Mouse (Mus musculus) hindbrain, embryonic 11.5 days (tissue): ENCODE data around the gene Pum2. TPM values are rescaled to one million over a fixed set of nuclear protein-coding genes. Genes with fewer than 3 reads are reported as not detected.

Experiments
- ATAC-seq: fragments of 200-750 bp; cut with Nextera tagmentation; 2 replicates; pipeline ENCODE4 v1.8.0; 2017; ENCODE audit warnings: mild to moderate bottlenecking, moderate TSS enrichment, moderate library complexity; ENCODE audit not compliant: low FRiP score
- DNase-seq: peaks from one replicate; pipeline ENCODE4 v3.0.0-alpha.2; 2015; ENCODE audit warnings: low spot score
- H3K27ac ChIP-seq: fragments of 300-500 bp; sonication (generic); 2 replicates; pipeline ENCODE4 v1.5.1; 2014; ENCODE audit warnings: mild to moderate bottlenecking, low read depth, low read length
- H3K27me3 ChIP-seq: fragments of 300-500 bp; sonication (generic); 2 replicates; pipeline ENCODE4 v1.6.1; 2014; ENCODE audit warnings: mild to moderate bottlenecking, low read length, moderate library complexity, mixed read lengths; ENCODE audit not compliant: control insufficient read depth, insufficient read depth
- H3K36me3 ChIP-seq: fragments of 300-500 bp; sonication (generic); 2 replicates; pipeline ENCODE4 v1.6.1; 2014; ENCODE audit warnings: mild to moderate bottlenecking, low read length, moderate library complexity, mixed read lengths; ENCODE audit not compliant: control insufficient read depth, insufficient read depth
- H3K4me1 ChIP-seq: fragments of 300-500 bp; sonication (generic); replicated peaks from 2 replicates; pipeline ENCODE4 v1.6.1; 2014; ENCODE audit warnings: low read length, mixed read lengths; ENCODE audit not compliant: control insufficient read depth, insufficient read depth
- H3K4me2 ChIP-seq: fragments of 300-500 bp; sonication (generic); replicated peaks from 2 replicates; pipeline ENCODE4 v1.6.1; 2014; ENCODE audit warnings: mild to moderate bottlenecking, low read depth, low read length
- H3K4me3 ChIP-seq: fragments of 300-500 bp; sonication (generic); 2 replicates; pipeline ENCODE4 v1.5.1; 2014; ENCODE audit warnings: low read depth, low read length
- H3K9ac ChIP-seq: fragments of 300-500 bp; sonication (generic); 2 replicates; pipeline ENCODE4 v1.6.1; 2014; ENCODE audit warnings: low read depth, low read length
- H3K9me3 ChIP-seq: fragments of 300-500 bp; sonication (generic); 2 replicates; pipeline ENCODE4 v1.6.1; 2016; ENCODE audit warnings: low read length; ENCODE audit not compliant: control insufficient read depth
- WGBS: fragments of 180-500 bp; shearing (Covaris S2); extraction: QIAGEN DNeasy Blood & Tissue Kit; methylation state at CpG from one replicate; pipeline ENCODE4 v1.1.7; 2014; 5-methylcytosine and 5-hydroxymethylcytosine counted together
- polyA plus RNA-seq: library from polyadenylated mRNA; unstranded; fragments of >200 nt; fragmentation: Nextera tagmentation; extraction: Ambion mirVana; gene quantifications from 2 replicates; pipeline ENCODE4 v1.2.1, GENCODE M21; 2014

Pum2 gene
- polyA plus RNA-seq, 1 experiment from 2014 or later, result 68.2 TPM

DNA sequence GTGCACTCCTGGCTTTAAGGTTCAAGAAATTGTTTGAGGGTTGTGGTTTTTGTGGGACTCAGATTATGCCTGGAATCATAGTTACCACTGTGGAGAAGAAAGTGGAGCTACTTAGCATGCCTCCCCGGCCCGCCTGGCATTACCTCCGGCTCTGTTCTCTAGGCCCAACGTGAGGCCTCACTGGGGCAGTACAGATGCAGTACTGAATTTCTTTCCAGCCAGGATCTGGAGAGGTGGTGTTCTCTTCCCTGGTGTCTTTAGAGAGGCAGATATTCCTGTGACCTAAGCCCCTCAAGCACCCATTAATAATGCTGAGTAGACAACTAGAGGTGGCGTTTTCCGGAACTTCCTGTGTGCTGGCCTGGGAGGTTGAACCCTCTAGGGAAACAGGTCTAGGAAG, 99.4 kb downstream of the Pum2 start:
- 31% methylated on average over 6 of the region's 6 CpGs for WGBS

DNA sequence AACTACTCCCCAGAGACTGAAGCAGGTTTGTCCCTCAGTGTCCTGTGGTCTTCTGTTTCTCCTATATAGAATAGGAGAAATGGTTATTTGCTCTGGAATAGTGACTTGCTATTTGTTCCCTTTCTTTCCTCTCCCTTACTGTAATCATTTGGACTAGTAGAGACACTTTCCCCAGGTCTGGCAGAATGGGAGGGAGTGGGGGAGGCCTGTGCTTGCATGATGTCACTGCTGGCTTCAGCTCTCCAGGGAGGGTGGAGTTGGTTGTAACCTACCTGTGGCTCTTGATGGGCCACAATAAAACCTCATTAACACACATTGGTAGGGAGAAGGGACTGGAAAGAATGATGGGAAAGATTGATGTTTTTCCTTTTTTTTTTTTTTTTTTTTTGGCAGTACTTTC, 100.2 kb downstream of the Pum2 start:
- no peaks in the 10 kb centered on the region for H3K36me3 ChIP-seq
- H3K4me3 ChIP-seq, result no peak overlapping the region
- H3K27me3 ChIP-seq, result no peaks in the 10 kb centered on the region
- H3K27ac ChIP-seq, result no peak overlapping the region
- ATAC-seq (no peak), DNase-seq (no peak)
- H3K4me2 ChIP-seq, result no peak overlapping the region; the same call in 1 of the 2 replicates
- H3K9ac ChIP-seq, result no peak overlapping the region
- no peaks in the 10 kb centered on the region for H3K9me3 ChIP-seq
- 0 out of 2 replicates have a peak, but pooled peaks cover 3% of the 10 kb centered on the region for H3K4me1 ChIP-seq

More for the DNA sequence above, 99.4 kb downstream of the Pum2 start:
- peak overlapping the region; percentile 85 for H3K4me3 ChIP-seq
- H3K9me3 ChIP-seq, result no peaks in the 10 kb centered on the region
- H3K9ac ChIP-seq, result peak overlapping the region; percentile 92
- ATAC-seq (no peak), DNase-seq (no peak)
- no peaks in the 10 kb centered on the region for H3K36me3 ChIP-seq
- 0 out of 2 replicates have a peak, but pooled peaks cover 3% of the 10 kb centered on the region for H3K4me1 ChIP-seq
- peak overlapping the region; percentile 95 for H3K4me2 ChIP-seq
- H3K27ac ChIP-seq, result no peak overlapping the region
- H3K27me3 ChIP-seq, result no peaks in the 10 kb centered on the region

DNA sequence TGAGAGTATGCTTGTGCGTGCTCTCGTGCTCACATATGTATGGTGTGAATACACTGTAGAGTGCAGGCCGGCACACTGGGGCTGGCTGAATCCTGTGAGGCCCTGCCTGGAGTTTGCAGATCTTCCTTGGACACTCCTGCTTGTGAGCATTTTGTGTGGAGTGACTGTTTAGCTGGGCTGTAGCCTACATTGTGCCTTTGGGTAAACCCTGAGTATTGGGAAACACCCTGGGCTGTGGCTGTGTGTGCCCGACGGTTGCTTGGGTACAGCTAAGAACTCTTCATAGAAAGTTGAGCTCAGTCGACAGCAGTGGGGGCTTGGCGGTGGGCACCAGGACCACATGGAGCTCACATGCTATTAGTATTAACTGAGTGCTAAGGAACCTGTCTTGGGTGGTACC, 102.3 kb downstream of the Pum2 start:
- no peak overlapping the region for H3K9ac ChIP-seq
- DNase-seq (no peak), ATAC-seq (no peak)
- H3K4me2 ChIP-seq, result no peak overlapping the region
- H3K4me3 ChIP-seq, result no peak overlapping the region
- no peaks in the 10 kb centered on the region for H3K36me3 ChIP-seq
- H3K27me3 ChIP-seq, result no peaks in the 10 kb centered on the region
- H3K4me1 ChIP-seq, result 0 out of 2 replicates have a peak, but pooled peaks cover 3% of the 10 kb centered on the region
- no peaks in the 10 kb centered on the region for H3K9me3 ChIP-seq
- WGBS, result 93% methylated on average over 7 of the region's 7 CpGs
- no peak overlapping the region for H3K27ac ChIP-seq

DNA sequence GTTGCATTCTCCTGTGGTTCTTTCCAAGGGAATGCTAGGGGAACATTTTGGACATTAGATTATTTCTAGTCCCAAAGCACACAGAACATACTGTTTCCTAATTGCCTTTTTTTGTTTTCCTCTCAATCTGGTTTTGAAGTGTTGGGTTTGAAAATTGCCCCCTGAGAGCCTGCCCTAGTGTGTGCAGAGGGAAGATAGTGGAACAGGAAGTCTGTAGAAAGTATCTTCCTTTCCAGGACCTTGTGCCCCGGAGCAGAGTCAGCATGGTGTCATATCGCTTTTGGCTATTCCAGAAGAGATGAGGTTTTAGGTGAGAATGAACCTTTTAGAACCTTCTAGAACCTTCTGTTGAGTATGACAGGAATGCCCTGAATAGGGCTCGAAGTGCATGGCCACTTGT, 102.8 kb downstream of the Pum2 start:
- Histone ChIP-seq H3K9ac (no peak overlapping the region), H3K27me3 (no peaks in the 10 kb centered on the region), H3K9me3 (no peaks in the 10 kb centered on the region), H3K4me1 (0 out of 2 replicates have a peak, but pooled peaks cover 3% of the 10 kb centered on the region), H3K4me3 (no peak overlapping the region), H3K36me3 (no peaks in the 10 kb centered on the region), H3K27ac (no peak overlapping the region), H3K4me2 (no peak overlapping the region)
- DNase-seq (no peak), ATAC-seq (no peak)
- 88% methylated on average over 3 of the region's 3 CpGs for WGBS

DNA sequence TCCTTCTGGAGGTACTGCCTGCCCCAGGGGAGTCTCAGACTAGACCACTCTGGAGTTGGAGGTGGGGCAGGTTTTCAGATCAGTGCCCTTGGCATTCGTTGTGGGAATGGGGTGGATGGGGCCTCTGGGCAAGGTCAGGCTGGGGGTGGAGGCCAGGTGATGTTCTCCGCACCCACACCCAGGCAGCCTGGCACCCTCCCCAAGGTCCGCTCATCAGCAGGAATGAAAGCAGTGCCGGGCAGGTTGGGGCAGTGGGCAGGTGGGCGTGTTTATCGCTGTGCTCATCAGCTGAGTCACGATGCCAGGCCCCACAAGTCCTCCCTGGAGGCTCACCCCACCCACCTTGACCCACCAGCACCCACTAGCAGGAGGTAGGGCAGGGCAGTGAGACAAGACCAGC, 104.2 kb downstream of the Pum2 start:
- H3K27me3 ChIP-seq, result no peaks in the 10 kb centered on the region
- H3K4me3 ChIP-seq, result no peak overlapping the region
- ATAC-seq (no peak), DNase-seq (no peak)
- 0 out of 2 replicates have a peak, but pooled peaks cover 3% of the 10 kb centered on the region for H3K4me1 ChIP-seq
- H3K27ac ChIP-seq, result no peak overlapping the region
- no peaks in the 10 kb centered on the region for H3K36me3 ChIP-seq
- 91% methylated on average over 7 of the region's 7 CpGs for WGBS
- H3K4me2 ChIP-seq, result no peak overlapping the region
- no peak overlapping the region for H3K9ac ChIP-seq
- no peaks in the 10 kb centered on the region for H3K9me3 ChIP-seq

DNA sequence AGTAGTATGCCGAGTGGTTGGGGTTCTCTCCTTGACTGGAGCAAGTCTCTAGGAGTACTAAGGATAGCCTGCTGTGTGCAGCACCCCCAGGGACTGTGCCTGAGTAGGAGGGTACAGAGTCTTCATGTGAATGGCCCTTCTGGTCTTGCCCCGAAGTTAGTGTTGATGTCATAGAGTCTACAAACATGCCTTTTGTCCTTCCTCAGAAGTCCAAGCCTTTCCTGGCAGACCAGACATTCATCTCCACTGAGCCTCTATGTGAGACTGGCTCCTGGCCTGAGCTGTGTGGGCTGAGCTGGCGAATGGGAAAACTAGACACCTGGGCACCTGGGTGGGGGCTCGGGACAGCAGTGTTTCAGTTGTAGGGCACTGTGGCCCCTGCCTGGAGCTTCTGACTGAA, 105.9 kb downstream of the Pum2 start:
- DNase-seq, result no peak
- H3K27ac ChIP-seq, result no peak overlapping the region
- H3K4me2 ChIP-seq, result no peak overlapping the region
- WGBS, result 79% methylated on average over 4 of the region's 4 CpGs
- ATAC-seq, result no peak
- no peaks in the 10 kb centered on the region for H3K9me3 ChIP-seq
- no peaks in the 10 kb centered on the region for H3K27me3 ChIP-seq
- H3K4me1 ChIP-seq, result no peaks in the 10 kb centered on the region
- no peak overlapping the region for H3K4me3 ChIP-seq
- H3K9ac ChIP-seq, result no peak overlapping the region
- no peaks in the 10 kb centered on the region for H3K36me3 ChIP-seq

DNA sequence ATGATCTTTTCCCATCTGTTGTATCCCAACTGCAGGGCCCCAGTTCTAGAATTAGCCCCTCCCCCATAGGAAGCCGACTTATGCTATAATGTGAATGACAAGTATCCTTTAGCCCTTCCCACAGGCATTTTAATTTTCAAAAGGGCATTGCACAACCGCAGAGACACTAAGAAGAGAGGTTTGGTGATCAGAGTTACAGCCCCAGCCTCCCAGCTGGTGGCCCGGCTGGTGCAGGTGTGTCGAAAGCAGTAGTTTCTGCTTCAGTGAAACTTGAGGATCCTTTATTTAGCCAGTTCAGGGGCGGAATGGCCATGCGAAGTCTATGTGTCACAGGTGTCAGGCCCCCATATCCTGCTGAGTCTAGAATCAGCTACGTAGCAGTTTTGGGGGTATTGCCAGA, 107.2 kb downstream of the Pum2 start:
- Histone ChIP-seq H3K4me1 (no peaks in the 10 kb centered on the region), H3K4me3 (no peak overlapping the region), H3K9ac (no peak overlapping the region), H3K27me3 (no peaks in the 10 kb centered on the region), H3K9me3 (no peaks in the 10 kb centered on the region), H3K4me2 (no peak overlapping the region), H3K36me3 (no peaks in the 10 kb centered on the region), H3K27ac (no peak overlapping the region)
- no peak for ATAC-seq
- WGBS, result 78% methylated on average over 7 of the region's 7 CpGs
- DNase-seq, result no peak

DNA sequence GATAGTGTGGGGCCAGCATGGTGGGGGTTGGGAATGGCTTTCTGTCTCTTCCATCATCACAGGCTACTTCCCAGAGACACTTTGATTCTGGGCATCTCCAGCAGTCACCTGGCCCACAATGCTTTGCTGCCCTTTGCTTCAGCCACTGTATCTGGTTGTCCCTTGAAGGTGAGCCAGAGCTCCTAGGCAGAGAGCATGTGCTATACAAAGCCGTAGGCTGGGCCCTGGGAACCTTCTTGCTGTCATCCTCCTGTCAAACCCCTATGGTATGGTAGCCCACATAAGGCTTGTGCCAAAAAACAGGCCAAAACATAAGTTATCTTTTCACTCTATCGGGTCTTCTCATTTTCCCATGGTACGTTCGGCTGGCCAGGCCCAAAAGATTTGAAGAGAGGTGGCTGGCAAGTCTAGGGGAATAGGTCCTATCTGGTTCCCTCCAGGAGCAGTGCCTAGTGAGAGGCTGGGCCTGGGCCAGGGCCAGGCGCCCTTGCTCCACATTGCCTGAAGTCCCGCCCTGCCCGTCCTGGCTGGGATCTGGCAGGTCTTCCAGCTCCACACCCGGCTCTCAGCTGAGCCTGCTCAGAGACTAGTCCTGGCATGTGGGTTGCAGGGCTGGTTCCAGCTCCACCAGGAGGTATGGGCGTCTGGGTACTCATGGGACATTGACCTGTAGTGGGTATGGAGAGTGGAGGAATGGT, 107.9 kb downstream of the Pum2 start:
- Histone ChIP-seq H3K9ac (no peak overlapping the region), H3K27me3 (no peaks in the 10 kb centered on the region), H3K4me1 (no peaks in the 10 kb centered on the region), H3K27ac (no peak overlapping the region; the same call in 1 of the 2 replicates), H3K4me2 (no peak overlapping the region), H3K36me3 (no peaks in the 10 kb centered on the region), H3K9me3 (no peaks in the 10 kb centered on the region), H3K4me3 (no peak overlapping the region)
- 89% methylated on average over 9 of the region's 9 CpGs for WGBS
- DNase-seq (no peak), ATAC-seq (no peak)

DNA sequence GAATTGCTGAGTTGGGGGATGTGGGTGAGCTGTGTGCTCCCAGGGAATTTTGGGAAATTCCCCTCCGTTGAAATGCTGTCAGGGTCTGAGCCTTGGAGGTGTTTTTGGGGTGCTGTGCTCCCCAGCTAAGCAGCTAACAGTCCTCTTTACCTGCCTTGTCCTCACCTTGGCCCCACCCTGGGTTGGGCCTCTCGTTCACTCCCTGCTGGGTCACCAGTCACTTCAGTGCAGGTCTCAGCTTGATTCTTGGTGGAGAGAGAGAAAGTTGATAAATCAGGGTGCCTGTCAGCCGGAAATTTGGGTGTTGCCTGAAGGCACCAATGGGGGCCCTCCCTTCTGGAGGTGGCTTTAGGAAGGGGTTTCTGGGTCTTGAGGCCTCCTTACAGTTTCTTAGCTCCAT, 108.6 kb downstream of the Pum2 start:
- no peak overlapping the region for H3K27ac ChIP-seq
- no peaks in the 10 kb centered on the region for H3K9me3 ChIP-seq
- H3K4me1 ChIP-seq, result no peaks in the 10 kb centered on the region
- H3K4me3 ChIP-seq, result no peak overlapping the region
- ATAC-seq (no peak), DNase-seq (no peak)
- no peaks in the 10 kb centered on the region for H3K36me3 ChIP-seq
- no peak overlapping the region for H3K9ac ChIP-seq
- 87% methylated on average over 3 of the region's 3 CpGs for WGBS
- H3K4me2 ChIP-seq, result no peak overlapping the region
- no peaks in the 10 kb centered on the region for H3K27me3 ChIP-seq
